Mouse (Mus musculus) mouse trophoblast stem cell (cell line): ENCODE data around the gene Dnmbp.

Experiments used
- in situ Hi-C, 2 experiments: fragments of 300-500 bp; cut with MseI, MboI; formaldehyde crosslinking; loops; 2 replicates in 1 of 2; 3 replicates in 1 of 2; pipeline ENCODE4 v1.15.1; 2025

Gene Dnmbp

GRCm38 (mm10) chr19:43914986-43915385, 25.0 kb downstream of the Dnmbp start:
- in situ Hi-C loops, result no loop called here

DNA sequence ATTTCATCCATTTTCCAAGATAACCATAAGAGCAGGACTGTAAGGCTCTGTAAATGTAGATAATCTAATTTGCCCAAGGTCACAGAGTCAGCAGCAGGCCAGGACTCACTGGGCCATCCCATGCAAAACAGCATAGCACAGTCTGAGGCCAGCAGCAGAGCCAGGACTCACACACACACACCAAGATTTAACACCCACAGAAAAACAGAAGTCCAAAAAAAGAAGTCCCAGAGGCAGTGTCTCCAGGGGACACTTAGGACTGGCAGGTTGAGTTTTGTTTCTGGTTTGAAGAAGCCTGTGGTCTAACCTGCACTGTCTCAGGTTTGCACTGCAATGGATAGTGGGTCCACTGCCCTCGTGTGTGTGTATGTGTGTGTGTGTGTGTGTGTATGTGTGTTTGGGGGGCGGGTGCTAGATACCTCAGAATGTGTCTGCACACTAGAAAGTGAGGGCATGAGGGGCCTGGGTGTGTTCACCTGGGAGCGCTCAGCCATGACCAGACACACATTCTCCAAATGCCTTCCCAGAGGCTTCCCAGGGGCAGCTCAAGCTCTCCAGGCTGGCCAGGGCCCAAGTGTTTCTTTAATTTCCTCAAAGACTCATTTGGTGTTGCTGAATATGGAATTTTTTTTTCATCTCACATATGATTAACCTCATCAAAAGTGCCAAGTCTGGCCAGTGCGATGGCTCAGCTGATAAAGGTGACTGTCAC, 27.1 kb downstream of the Dnmbp start:
- in situ Hi-C loops, result no loop called here

DNA sequence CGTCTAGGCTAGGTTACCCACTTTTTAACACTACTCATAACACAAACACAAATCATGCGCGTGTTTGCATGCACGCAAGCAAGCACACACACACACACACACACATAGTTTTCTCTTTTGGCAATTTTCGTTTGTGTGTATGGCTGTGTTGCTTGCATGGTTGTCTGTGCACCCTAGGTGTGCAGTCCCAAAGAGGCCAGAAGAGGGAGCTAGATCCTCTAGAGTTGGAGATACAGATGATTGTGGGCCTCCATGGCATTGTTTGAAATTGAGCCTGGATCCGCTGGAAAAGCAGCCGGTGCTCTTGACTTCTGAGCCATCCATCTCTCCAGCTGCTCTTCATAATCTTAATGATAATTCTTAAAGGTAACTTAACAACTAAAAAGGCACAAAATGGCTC, 33.5 kb downstream of the Dnmbp start:
- in situ Hi-C loops, result loop anchor here in 1 of 2 experiments (5.0 kb wide), 1 partner anchor 54 kb away; no protein-coding TSS in a partner anchor

- in situ Hi-C loops, result loop anchor here in 1 of 2 experiments (5.0 kb wide), 1 partner anchor 54 kb away; no protein-coding TSS in a partner anchor
Measured at GRCm38 (mm10) chr19:43905985-43906384, 34.0 kb downstream of the Dnmbp start.

GRCm38 (mm10) chr19:43905136-43905535, 34.9 kb downstream of the Dnmbp start:
- in situ Hi-C loops, result loop anchor here in 1 of 2 experiments (5.0 kb wide), 1 partner anchor 53 kb away; no protein-coding TSS in a partner anchor

- in situ Hi-C loops, result no loop called here
Measured at GRCm38 (mm10) chr19:43904327-43904726, 35.7 kb downstream of the Dnmbp start.

GRCm38 (mm10) chr19:43902887-43903286, 37.1 kb downstream of the Dnmbp start:
- in situ Hi-C loops, result no loop called here

- in situ Hi-C loops, result no loop called here
Measured at GRCm38 (mm10) chr19:43900690-43901089, 39.3 kb downstream of the Dnmbp start.

DNA sequence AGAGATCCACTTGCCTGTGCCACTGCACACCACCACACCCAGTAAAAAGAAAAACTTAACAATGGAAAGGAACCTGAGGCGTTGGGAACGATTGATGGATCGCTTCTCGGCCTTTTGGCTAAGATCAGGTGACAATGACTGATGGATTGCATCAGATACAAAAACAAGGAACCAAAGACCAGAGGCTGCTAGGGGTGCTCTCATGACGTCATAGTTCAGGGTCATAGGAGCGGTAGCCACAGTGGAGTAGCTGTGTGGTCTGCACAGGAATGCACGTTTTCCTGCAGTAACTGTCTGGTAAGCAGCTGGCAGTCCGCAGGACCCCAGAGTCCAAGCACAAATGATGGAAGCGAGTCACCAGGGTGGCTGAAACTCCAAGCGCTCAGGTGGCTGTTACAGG, 41.4 kb downstream of the Dnmbp start:
- in situ Hi-C loops, result no loop called here

DNA sequence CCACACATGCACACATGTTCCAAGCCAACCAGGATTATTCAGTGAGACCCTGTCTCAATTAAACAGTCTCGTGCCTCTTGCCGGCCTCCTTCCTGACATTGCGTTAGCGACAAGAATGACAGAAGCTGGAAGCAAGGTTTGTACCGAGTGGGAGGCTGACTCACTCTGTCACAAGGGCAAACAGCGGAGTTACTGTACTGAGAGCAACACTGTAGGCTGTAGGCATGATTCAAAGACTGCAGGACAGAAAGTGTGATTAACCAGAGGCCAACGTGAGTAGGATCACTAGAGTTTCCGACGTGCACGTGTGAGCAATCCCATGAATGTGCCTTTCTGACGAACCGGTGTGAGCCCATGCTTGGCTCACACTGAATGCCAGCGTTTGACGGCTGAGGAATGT, 43.5 kb downstream of the Dnmbp start:
- in situ Hi-C loops, result no loop called here

- in situ Hi-C loops, result no loop called here
Measured at GRCm38 (mm10) chr19:43895951-43896350, 44.0 kb downstream of the Dnmbp start.

DNA sequence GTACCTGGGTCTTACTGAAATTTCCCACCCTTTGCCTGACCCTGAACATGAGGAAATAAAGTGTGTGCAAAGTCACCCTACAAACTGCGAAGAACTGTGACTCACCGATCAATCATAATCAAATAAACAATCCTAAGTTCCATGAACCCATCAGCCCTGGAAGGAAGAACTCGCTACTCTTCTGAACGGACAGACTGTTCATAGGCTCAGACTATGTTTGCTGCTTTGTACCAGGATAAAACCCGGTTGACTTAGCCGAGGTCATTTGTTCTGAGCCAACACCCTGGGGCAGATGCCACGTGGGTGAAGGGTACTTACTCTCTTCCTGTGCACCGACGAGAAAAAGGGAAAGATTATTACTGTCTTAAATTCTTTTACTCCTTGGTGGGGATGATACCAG, 45.2 kb downstream of the Dnmbp start:
- in situ Hi-C loops, result no loop called here

- in situ Hi-C loops, result no loop called here
Measured at GRCm38 (mm10) chr19:43894070-43894469, 45.9 kb downstream of the Dnmbp start.

- in situ Hi-C loops, result no loop called here
Measured at GRCm38 (mm10) chr19:43890487-43890886, 49.5 kb downstream of the Dnmbp start.

GRCm38 (mm10) chr19:43887725-43888124, 52.3 kb downstream of the Dnmbp start:
- in situ Hi-C loops, result no loop called here

DNA sequence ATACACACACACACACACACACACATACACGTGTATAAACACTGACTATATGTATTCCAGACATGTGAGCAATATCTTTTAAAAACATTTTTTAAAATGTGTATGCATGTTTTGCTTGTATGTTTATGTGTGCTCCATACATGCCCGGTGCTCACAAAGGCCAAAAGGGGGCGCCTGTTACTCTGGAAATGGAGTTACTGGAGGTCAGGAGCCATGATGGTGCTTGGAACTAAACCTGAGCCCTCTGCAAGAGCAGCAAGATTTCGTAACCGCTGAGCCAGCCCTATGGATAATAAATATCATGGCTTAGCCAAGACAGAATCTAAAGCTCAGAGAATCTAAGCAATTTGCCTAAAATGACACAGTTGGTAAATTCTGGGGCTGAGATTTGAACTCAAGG, 52.7 kb downstream of the Dnmbp start:
- in situ Hi-C loops, result no loop called here

DNA sequence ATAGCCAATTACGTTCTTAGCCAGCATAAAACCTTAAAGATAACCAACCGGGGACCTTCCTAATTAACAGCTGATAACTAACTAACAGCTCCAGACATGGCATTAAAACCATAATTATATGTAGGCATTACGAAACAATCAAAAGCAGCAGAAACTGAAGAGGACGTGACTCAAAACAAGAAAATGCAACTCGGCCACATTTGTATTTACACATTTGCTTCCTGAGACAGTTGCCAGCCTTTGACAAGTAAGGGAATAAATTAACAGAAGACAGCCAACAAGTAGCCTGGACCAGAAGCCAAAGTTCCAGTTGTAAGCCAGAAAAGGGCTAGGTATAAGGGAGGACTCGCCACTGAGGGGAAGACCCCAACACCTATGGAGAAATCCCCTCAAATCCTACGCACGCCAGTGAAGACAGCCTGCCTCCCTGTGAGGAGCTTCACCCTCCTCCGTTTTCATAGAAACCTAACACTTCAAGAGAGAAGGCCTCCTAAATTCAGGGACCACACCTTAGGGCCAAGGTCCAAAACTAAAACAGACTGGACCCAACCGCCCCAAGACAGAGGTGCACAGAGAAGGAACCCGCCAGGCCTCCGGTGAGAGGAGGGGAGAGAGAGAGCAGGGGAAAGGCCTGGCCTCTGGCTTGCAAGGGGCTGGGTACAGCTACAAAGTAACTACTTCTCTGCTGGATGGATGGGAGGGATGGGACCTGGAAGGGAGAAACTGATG, 53.5 kb downstream of the Dnmbp start:
- in situ Hi-C loops, result no loop called here

DNA sequence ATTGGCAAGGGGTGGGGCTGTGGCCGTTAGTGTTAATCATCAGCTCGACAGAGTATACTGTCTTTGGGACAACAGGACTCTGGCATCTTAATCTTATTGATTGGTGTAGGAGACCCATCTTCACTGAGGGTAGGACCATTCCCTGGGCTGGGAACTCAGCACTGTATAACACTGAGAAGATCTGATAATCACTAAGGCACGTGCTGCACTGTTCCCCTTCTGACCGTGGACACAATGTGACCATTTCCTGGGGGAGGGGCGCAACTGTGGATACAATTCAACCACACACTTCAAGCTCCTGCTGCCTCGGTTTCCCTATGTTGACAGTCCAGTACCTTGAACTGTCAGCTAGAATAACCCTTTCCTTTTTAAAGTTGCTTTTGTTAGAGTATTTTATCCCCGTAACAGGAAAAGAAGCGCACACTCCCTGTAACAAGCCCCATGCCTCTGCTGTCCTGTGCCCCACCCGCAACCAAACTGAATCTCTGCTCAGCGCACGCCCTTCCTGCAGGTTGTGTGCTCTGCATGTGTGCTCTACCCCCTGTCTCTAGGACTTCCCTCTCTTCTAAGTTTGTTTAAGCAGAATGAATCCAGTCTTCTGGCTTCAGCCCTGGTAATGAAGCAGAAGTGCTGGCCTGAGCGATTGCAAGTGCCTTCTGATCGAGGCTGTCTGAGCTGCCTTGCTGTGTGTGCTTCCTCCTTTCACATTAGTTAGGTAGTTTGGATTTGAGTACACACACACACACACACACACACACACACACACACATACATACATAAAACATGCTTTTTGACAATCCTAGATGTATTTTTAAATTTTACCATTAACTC, 55.1 kb downstream of the Dnmbp start:
- in situ Hi-C loops, result no loop called here

DNA sequence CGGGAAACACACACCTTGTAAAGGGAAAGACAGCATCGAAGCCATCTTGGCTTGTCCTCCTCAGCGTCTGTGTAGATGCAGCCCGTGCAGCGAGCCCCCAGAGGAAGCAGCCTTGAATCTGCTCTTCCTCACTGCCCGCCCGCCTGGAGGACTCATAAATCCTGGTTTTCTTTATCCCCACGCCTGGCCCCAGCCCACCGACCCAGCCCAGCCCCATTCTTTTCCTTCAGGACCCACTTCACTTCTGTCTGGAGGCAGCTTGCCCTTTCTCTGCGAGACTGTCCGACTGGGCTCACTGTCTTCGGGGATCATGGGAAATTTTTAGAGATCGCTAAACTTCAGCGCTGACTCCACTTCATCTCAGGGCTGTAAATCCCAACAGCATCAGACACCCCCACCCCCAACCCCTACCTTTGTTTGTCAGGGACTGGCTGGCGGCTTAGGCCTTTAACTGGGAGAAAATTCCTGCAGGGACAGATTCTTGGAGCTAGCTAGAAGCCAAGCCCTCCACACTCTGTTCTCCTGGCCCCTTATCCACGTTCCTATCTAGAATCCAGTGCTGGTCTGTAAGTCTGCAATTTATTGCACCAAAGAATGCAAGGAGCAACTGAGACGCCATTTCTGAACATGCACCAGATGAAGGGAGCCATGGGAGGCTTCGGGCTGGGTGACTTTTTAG, 57.0 kb downstream of the Dnmbp start:
- in situ Hi-C loops, result no loop called here

DNA sequence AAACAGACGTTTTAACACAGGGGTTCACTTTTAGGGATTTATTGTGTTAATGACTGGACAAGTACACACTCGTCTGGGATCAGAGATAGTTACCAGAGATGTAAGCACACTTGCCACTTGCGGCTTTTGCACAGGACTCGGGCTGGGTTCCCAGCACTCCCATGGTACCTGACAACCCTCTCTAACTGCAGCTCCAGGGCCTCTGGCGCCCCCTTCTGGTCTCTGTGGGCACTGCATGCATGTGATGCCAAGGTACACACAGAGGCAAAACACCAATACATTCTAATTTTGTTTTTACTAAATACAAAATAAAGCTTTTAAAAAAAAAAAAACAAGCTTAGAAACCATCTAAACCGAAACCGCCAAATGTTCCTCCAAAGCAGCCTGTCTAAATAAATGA, 58.4 kb downstream of the Dnmbp start:
- in situ Hi-C loops, result no loop called here

GRCm38 (mm10) chr19:43880420-43880819, 59.6 kb downstream of the Dnmbp start:
- in situ Hi-C loops, result no loop called here
